Mouse (Mus musculus) cortical plate, adult 2 months (tissue): Measurements from ENCODE around the gene Mrps5. TPM values are rescaled to one million over a fixed set of nuclear protein-coding genes. Genes with fewer than 3 reads are reported as not detected.
A peak's percentile ranks its signal among the peaks of the same experiment; 100 is the strongest.

ENCODE experiments used
- H3K27ac ChIP-seq: fragments of 200-500 bp; 2 replicates; pipeline ENCODE4 v1.5.1; 2012; ENCODE audit warnings: low read length, control low read depth, inconsistent platforms; ENCODE audit not compliant: insufficient read depth
- H3K4me1 ChIP-seq: fragments of 200-500 bp; 2 replicates; pipeline ENCODE4 v1.6.1; 2011; ENCODE audit warnings: low read length; ENCODE audit not compliant: control insufficient read depth, insufficient read depth
- H3K4me3 ChIP-seq: fragments of 200-500 bp; 2 replicates; pipeline ENCODE4 v1.5.1; 2011; ENCODE audit warnings: mild to moderate bottlenecking, low read length, control low read depth; ENCODE audit not compliant: insufficient read depth
- CTCF ChIP-seq: fragments of 200-500 bp; IDR thresholded peaks from 2 replicates; pipeline ENCODE4 v1.5.1; 2011; ENCODE audit warnings: mild to moderate bottlenecking, control low read depth, low read length; ENCODE audit not compliant: insufficient read depth; ENCODE audit errors: extremely low read depth
- POLR2A ChIP-seq: fragments of 200-500 bp; IDR thresholded peaks from 2 replicates; pipeline ENCODE4 v1.6.1; 2011; ENCODE audit warnings: mild to moderate bottlenecking, low read length, control low read depth; ENCODE audit not compliant: insufficient read depth; ENCODE audit errors: extremely low read depth
- polyA plus RNA-seq: library from polyadenylated mRNA; depleted of rRNA; stranded (reverse); fragments of >200 nt; gene quantifications from 2 replicates; pipeline ENCODE4 v1.2.3, GENCODE M21; 2012

Mrps5 gene
- polyA plus RNA-seq, 1 experiment, result 88.8 TPM

DNA sequence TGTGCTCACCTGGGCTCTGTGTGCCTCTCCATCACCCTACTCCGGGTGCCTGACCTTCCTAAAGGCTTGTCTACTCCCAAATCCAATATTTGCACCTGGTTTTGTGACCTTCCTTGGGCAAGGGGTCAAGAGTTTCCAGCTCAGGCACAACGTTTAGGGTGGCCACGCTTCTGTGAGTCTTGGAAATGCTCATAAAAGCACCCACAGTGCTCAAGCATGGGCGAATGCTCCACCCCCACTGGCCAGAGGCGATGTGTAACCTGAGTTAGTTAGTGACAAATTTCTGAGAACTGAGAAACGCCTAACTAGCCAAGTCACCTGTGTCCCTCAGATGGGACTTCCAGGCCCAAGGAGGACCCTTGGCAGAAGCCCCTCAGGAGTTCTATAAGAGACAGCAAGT is 48.6 kb downstream of the Mrps5 start:
- TF ChIP-seq CTCF, result no peak
- no peak for TF ChIP-seq POLR2A
- no peak overlapping the region for H3K27ac ChIP-seq
- H3K4me1 ChIP-seq, result no peaks in the 10 kb centered on the region

DNA sequence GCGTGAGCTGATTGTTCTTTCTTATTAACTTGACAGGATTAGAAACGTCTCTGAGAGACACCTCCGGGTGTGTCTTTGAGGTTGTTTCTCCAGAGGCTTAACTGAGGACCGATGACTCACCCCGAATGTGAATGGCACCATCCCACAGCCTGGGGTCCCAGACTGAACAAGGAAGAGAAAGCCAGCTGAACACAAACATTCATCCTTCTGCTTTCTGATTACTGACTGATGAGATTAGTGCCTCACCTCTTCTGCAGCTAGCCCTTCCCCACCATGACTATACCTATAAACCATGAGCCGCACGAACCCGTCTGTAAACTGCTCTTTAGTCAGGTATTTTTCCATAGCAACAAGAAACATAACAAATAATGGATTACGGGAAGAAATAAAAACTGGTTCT is 52.0 kb downstream of the Mrps5 start:
- H3K4me3 ChIP-seq, result no peak overlapping the region
- H3K4me1 ChIP-seq, result no peaks in the 10 kb centered on the region
- no peak for TF ChIP-seq POLR2A
- no peak for TF ChIP-seq CTCF
- H3K27ac ChIP-seq, result no peak overlapping the region

More for the DNA sequence above, 48.6 kb downstream of the Mrps5 start:
- no peak overlapping the region for H3K4me3 ChIP-seq

DNA sequence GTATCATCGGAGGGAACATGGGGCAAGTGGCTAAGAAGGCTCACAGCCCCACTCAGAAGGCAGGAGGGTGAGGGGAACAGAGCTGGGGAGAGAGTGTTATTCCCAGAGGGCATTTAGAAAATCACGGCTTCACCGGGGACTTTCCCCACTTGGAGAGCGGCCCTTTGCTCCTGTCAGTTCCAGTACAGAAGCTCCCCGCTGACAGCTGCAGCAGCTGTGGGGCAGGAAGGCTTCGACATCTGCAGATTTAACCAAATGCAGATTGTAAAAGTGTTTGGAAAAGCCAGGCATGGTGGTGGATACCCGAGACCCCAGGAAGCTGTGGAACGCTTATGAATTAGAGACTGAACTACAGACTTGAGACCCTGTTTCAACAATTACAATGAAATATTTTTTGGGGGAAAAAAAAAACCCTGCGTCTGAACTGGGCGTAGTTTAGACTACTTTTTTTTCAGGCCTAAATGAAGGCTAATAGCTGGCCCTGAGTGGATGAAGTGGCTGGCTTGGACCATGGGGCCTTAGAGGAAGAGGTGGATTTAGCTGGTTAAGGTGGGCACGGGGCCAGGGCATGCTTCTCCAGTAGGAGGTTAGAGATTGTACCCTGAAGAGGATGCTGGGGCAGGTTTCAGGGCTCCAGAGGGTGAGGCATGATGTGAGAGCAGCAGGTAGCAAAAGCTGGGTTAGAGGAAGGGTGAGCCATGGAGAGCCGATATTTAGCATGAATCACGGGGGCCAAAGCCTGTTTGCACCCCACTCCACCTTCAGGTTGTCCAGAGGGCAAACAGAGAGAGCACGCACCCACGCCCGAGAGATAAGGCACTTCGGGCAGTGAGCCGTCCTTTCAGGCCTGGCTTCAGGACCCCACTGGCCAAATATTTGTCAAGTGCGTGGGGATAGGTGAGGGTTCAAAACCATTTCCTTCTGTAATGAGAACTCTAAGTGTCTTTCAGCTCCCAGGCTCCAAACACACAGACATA is 57.0 kb downstream of the Mrps5 start:
- no peak overlapping the region for H3K4me3 ChIP-seq
- TF ChIP-seq POLR2A, result no peak
- TF ChIP-seq CTCF, result no peak
- no peak overlapping the region for H3K27ac ChIP-seq
- no peaks in the 10 kb centered on the region for H3K4me1 ChIP-seq

DNA sequence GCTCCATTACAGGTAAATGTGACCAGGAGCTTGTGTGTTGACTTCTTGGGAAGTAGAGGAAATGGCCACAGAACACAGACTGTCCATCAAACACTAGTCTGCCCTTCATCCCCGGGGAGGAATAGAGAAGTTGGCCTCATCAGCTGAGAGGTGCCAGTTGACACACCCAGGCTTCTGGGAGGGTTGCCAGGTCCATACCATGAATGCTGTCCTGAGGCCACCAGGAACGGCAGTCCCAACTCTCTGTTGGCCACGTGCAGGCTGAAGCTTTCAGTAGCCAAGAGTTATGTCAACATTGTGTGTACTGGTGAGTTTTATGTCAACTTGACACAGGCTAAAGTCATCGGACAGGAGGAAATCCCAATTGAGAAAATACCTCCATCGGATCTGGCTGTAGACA is 59.9 kb downstream of the Mrps5 start:
- Histone ChIP-seq H3K4me1 (no peaks in the 10 kb centered on the region), H3K4me3 (no peak overlapping the region), H3K27ac (no peak overlapping the region)
- no peak for TF ChIP-seq CTCF
- no peak for TF ChIP-seq POLR2A

DNA sequence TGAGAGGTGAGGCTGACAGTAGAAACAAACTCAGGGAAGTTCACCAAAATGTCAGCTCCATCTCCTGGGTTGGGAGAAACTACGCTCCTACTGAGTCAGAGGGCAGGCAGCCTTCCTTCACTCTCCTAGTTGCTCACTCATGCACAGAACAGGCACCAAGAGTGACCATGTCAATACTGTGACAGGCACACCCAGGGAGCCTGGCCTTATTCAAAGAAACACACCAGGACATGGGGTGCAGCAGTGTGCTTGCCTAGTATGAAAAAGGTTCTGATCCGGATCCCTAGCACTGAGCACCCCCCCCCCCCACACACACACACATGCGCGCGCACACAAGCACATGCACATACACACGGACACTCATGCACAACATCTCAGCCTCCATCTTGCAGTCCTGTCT is 61.1 kb downstream of the Mrps5 start:
- no peak overlapping the region for H3K27ac ChIP-seq
- TF ChIP-seq CTCF (no peak), POLR2A (no peak)
- no peak overlapping the region for H3K4me3 ChIP-seq
- no peaks in the 10 kb centered on the region for H3K4me1 ChIP-seq

DNA sequence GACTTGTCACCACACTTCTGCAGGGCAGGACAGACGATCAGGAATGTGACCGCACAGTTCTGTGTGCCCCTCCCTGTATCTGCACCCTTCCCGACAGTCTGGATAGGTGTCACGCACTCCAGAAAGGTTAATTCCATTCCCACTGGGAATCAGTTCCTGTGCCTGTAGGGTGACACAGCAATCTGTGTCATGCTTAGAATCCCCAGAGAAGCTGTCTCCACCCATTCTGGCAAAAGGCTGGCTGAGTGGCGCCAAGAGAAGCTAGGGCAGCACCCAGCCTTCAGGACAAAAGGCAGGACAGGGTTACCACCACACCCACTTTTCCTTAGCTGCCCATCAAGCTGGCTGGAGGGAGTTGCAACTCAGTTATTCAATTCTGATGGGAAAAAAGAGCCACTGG is 62.9 kb downstream of the Mrps5 start:
- Histone ChIP-seq H3K4me1 (no peaks in the 10 kb centered on the region), H3K27ac (no peak overlapping the region), H3K4me3 (no peak overlapping the region)
- TF ChIP-seq POLR2A, result no peak
- no peak for TF ChIP-seq CTCF

DNA sequence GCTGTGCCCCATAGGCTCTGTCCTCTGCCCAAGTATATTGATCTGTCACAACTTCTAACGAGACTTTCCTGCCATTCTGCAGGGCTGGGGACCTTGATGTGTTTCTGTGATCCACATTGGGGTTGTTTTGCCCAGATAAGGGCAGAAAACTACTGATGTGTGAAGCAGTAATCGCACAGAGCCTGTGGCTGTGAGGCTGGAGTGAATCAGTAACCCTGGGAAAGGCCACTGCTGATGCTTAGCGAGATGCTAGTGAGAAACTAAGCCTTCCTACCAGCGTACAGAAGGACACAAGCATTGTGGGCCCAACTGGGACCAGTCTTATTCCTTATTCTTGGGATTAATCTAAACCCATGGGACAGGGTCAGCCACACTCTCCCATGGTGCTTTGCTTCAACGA is 64.6 kb downstream of the Mrps5 start:
- H3K27ac ChIP-seq, result no peak overlapping the region
- TF ChIP-seq POLR2A (no peak), CTCF (no peak)
- no peaks in the 10 kb centered on the region for H3K4me1 ChIP-seq
- no peak overlapping the region for H3K4me3 ChIP-seq

DNA sequence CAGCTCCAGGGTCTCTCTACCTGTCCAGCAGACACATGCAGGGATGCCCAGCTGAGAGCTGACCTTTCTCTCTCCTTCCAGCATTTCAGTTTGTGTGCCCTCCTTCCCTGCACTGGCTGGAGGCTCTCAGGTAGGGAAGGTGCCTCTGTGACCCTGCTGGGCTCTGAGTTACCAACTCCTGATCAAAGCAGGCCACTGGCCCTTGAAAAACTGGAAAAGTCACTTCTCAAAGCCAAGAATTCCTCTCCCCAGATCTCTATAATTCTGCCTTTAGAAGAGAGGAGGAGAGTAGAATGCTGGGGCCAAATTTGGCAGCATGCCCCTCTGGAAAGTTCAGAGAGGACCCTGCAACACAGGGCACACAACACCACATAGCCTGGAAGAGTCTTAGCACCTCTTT is 65.3 kb downstream of the Mrps5 start:
- Histone ChIP-seq H3K4me1 (no peaks in the 10 kb centered on the region), H3K4me3 (no peak overlapping the region), H3K27ac (no peak overlapping the region)
- no peak for TF ChIP-seq POLR2A
- TF ChIP-seq CTCF, result no peak

DNA sequence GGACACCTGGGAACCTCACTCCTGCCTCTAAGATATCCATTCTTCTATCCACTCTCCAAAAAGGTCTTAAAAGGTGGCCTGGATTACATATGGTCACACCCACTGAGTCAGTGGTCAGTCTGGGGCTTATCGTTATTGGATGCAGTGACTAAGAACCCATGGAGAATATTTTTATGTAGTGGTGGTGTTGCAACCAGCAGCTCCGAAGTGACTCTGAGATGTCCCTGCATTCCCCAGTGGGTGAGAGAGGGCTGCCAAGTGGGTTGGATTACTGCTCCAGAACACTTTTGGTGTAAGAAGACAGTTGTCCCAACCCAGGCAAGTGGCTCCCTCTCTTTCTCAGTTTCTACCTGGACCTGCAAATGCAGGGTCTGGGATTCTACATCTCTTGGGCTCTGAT is 65.8 kb downstream of the Mrps5 start:
- Histone ChIP-seq H3K4me1 (no peaks in the 10 kb centered on the region), H3K4me3 (no peak overlapping the region), H3K27ac (no peak overlapping the region)
- TF ChIP-seq POLR2A (no peak), CTCF (no peak)

DNA sequence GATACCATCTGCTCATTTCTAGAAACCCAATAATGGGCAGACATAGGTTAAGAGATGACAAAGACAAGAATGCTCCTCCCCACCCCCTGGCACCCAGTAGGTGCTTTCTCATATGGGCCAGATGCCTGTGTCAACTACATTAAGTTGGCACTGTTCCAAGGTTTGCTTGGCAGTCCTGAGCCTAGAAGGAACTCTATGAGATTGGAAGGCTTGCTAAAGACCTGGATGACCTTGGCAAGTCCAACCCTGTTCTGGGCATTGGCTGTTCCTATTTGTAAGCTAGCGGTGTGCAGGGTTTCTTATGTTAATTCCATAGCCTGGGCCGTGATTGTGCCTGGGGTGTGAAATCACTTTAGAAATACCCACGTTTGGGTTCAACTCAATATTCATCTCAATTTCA is 67.8 kb downstream of the Mrps5 start:
- Histone ChIP-seq H3K27ac (0 out of 2 replicates have a peak overlapping the region, but pooled peaks have one; percentile 42), H3K4me3 (peak overlapping the region; percentile 41), H3K4me1 (no peaks in the 10 kb centered on the region)
- TF ChIP-seq POLR2A, result no peak
- TF ChIP-seq CTCF, result no peak

DNA sequence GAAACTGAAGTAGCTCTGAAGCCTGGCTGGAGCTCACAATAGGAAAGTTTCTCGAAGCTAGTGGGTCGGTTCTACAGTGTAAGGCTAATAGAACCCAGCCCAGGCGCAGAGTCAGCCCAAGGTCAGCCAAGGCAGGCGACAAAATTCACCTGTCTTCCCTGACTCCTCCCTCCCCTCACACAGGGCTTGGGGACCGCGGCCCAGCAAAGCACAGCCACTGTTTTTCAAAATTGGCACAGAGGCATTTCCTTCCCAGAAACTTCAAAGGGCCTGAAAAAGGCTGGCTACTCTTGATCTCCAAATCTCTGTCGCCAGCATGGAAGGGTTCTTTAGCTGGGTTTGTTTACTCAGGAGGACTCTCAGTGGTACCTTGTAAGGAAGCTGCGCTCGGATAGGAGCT is 68.4 kb downstream of the Mrps5 start:
- Histone ChIP-seq H3K27ac (peak overlapping the region; percentile 42; the same call in 1 of the 2 replicates), H3K4me1 (no peaks in the 10 kb centered on the region), H3K4me3 (peak overlapping the region; percentile 41)
- TF ChIP-seq POLR2A (no peak), CTCF (no peak)
